Mouse (Mus musculus): ENCODE measurements at regions not wholly inside any gene's neighbourhood (a gene's known extent, or its start where the extent isn't known, plus 50 kb on each side); places are given as distances from the start of the nearest gene placed in this dataset.

DNA sequence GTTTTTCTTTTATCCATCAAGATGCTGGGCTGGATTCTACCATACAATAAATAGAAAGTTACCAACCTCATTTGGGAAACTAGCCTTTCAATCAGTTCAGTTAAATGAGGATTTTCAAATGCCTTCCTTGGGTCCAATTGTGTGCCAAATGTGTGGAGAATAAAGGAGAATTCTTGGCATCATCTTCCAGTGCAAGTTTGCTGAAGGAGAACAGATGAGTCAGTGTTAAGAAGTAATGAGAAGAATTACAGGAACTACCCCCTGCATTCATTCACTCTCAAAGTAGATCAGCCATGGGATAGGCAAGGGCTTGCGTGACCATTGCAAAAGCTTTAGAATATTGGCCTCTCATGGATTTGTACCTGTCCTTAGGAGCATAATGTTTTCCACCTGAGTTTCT, 193.4 kb upstream of the Man1a start:
- peak; percentile 11 for DNase-seq (ENCODE audit: low read depth)

DNA sequence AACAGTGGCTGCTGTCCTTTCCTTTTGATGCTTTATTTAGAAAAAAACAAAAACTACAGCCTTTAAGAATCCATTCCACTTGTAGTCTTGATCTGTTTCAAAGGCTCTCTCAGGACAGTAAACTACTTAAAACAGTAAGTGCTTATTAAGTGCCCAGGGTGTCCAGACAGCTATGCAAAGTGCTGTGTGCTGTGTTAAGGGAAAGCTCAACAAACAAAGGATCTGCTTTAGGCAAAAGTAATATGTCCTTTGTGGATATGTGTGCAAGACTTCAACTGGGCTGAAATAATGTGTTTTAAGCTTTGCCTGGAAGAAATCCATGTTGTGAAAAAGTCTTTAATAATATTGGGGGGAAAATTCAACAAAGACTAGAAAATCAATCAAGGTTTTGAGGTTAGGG, 192.9 kb upstream of the Man1a start:
- no peak for DNase-seq (ENCODE audit: low read depth)

DNA sequence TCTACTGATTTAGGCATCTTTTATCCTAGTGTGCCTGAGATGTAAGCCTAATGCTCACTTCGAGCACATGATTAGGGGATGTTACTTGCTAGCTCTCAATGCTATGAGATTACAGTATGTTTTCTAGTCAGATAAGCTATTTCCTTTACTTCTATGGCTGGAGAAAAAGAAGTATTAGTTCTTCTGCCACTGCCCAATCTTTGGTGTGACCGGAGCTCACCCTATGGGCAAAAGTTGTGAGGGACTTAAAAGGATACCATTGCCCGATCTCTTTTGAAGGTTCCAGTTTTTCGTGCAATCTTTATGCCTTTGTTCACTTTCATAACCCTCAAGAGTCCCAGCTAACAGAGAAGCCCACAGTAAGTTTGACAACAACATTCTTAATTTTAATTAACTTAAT, 190.2 kb upstream of the Man1a start:
- DNase-seq (ENCODE audit: low read depth), result no peak

DNA sequence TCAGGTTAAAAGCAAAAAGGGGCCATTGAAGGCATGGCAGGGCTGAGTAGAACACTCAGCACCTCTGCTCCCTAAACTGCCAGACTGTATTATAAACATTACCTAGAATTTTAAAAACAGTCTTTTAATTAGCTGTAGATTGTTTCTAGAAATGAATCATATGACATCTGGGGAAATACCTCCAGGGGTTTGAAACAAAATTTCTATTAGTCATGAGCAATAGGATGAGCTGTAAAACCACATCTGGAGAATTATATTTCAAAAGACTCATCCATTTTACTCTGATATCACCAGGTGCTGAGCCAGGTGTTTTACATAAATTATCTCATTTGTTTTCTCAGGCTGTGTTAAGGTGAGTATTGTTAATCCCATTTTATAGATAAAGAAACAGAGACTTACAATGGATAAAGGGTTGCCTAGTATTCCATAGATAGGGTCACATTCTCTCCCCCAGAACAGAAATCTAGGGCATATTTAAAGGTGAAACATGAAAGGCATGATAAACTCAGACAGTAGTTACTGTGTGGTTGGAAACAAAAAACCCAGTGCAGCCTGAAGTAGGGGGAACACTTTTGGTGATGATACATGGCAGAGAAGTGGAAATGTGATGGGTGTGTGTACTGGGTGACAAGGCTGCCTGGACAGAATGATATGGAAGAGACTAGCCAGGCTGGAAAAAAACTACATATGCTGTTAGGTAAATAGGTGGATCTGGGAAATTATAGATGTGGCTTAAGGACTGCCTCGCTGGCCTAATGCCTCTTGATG, 178.6 kb upstream of the Man1a start:
- no peak for DNase-seq (ENCODE audit: low read depth)

DNA sequence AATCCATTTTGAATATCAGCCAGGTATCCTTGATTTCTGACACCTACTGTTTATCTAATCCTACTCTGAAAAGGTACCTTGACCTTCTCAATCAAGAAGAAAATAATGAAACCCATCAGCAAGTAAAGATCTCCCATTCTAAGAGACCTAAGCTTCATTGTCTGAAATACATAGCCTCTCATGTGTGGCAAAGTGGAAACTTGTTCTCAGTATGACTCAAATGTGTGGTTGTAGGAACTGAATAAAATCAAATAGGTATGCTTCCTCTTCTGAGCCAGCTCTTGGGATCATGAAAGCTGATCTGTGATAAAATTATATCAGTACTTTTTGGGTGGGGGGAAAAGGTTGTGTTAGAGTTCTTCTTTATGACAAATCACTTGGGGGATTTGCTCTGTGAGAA, 168.6 kb upstream of the Man1a start:
- no peak for DNase-seq (ENCODE audit: low read depth)

DNA sequence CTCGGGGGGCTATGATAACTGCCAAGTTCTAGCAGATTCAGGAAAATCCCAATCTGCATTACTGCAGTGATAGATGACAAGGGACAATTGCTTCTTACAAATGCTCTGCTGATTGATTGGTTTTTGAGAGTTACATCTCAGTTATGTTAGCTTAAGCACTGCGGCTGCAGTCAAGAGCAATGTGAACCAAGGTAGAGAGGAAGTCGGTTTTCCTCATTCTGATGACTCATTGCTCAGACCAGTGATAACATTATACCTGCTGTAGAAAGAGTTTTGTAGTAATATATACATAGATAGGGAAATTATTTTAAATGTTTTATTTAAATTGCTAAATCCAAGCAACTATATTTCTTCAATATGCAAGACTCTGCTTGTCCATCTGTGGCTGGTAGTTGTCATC, 126.0 kb upstream of the Man1a start:
- DNase-seq (ENCODE audit: low read depth), result no peak

DNA sequence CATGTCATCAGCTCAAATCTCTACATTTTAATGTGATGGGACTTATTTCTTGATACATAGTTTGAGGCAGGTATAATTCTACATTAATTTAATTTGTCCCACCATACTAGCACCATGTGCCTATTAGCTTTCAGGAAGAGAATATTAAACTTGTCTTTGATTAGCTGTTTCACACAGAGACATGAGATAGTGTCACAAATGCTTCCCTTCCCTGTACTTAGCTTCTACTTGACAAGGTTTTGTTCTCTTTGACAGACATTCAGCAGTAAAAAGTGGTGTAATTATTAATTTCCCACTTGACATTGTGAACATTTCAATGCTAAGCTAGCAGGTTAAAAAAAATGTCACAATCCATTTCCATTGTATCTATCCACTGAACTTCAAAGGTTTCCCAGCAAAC, 125.3 kb upstream of the Man1a start:
- DNase-seq (ENCODE audit: low read depth), result no peak

DNA sequence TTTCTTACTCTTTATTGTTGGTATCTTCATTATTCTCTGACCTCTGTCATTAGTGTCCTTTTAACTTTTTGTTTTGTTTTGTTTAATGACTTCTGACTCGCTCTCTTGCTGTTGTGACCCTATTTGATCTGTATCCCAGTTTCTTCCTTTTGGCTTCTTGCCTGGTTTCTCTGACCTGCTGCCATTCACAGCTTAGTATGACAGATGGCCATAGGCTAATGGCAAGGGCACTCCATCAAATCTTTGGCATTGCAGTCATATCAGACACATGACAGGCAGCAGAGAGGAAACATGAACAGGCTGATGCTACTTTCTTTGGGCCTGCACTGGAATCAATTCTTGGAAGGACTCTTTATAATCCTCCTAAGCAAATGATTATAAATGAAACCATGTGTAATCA, 106.3 kb upstream of the Man1a start:
- no peak for DNase-seq (ENCODE audit: low read depth)

DNA sequence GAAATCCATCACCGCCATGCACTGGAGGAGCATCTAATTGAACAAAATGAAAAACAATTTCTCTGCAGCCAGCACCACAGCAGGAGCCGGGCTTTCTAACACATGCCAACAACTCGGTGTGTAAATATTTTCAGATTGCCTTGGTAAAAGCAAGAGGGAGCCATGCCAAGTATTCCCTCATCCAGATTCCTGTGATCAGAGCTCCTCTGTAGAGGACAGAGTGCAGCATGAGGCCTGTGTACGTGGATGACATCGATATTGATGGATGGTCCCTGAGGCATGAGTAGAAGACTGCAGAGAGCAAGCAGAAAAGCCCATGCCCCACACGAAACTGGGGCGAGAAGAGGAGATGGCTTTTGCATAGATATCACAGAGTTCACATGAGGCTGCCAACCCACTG, 92.9 kb upstream of the Man1a start:
- peak; percentile 40 for DNase-seq (ENCODE audit: low read depth)

DNA sequence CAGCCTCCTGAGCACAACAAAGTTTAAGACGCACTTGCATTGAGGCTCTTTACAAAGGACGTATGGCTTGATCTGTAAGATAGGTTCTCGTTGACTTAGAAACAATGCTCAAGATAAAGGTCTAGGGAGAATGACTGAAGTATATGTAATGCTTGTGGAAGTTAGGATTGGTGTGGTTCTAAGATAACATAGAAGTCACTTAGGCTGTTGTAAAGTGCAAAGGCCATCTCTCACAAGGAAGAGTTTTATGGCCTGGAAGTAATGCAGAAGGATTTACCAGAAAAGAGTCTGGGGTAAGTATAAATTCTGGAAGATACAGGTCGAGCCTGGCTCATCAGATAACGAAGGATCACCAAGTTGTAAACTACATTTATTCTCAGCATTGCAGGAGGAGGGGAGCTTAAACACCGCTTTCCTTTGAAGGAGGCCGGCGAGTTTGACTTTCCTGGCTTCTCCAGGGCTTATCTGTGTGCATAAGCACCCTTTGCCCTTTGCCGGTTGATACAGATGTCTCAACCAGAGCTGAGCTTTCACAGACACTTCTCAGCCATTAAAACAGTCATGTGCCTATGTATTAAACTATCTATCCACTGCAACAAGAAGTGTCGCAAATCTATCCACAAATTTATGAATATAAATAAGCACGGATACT, 84.8 kb upstream of the Man1a start:
- DNase-seq (ENCODE audit: low read depth), result no peak

DNA sequence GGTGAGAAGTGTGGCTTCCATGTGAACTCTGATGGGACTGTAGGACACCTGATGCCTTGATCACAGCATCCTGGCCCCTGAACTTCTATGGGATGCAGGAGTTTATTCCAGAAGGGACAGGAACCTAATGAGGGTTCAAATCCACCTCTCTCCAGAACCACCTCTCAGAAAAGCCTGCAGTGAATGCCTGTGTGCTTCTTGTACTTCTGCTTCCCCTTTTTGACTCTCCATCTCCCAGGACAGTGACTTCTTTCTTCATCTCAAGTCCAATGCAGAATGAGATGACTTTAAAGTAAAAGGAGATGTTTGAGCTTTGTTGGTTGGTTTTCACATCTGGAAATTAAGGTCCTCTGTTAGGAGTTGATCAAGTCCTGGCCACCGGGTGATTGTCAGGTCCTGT, 77.5 kb upstream of the Man1a start:
- no peak for DNase-seq (ENCODE audit: low read depth)

DNA sequence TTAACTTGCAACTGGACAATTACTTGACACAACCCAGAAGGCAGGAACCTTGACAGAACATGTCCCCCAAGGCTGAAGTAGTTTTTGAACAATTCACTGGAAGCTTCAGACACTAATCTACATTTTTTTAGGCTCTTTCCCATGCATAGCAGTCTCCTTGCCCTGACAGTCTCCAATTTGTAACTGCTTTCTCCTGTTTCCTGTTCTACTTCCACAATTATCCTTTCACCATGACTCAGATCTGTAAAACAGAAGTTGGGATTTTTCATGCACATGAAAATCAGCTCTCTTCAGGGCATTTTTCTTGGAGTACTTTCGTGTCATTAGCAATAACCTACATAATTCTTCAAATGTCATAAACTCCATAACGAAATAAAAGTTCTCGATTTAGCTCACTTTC, 56.2 kb upstream of the Man1a start:
- no peak for DNase-seq (ENCODE audit: low read depth)
